Mouse (Mus musculus): ENCODE data around the gene Tmem253. TPM values are rescaled to one million over a fixed set of nuclear protein-coding genes. Genes with fewer than 3 reads are reported as not detected.

Tmem253 gene
- total RNA-seq, 2 experiments from 2014 or later, result 1.4 to 1.8 TPM

- DNase-seq, result peak; percentile 95
Measured at GRCm38 (mm10) chr14:52008321-52009203, 6.9 kb upstream of the Tmem253 start.

- DNase-seq, result no peak
Measured at GRCm38 (mm10) chr14:52009361-52009760, 6.1 kb upstream of the Tmem253 start.

GRCm38 (mm10) chr14:52009841-52010240 lies 5.6 kb upstream of the Tmem253 start:
- no peak for DNase-seq

- peak; percentile 25 for DNase-seq
Measured at GRCm38 (mm10) chr14:52010446-52011111, 4.9 kb upstream of the Tmem253 start.

GRCm38 (mm10) chr14:52011683-52012082 lies 3.8 kb upstream of the Tmem253 start:
- DNase-seq, result no peak

- DNase-seq, result no peak
Measured at GRCm38 (mm10) chr14:52012085-52012484, 3.4 kb upstream of the Tmem253 start.

- no peak for DNase-seq
Measured at GRCm38 (mm10) chr14:52012553-52012952, 2.9 kb upstream of the Tmem253 start.

GRCm38 (mm10) chr14:52013021-52013610 lies 2.3 kb upstream of the Tmem253 start:
- DNase-seq, result no peak

- DNase-seq, result peak; percentile 50
Measured at GRCm38 (mm10) chr14:52013771-52014219, 1.7 kb upstream of the Tmem253 start.

GRCm38 (mm10) chr14:52014271-52014760 lies 1.1 kb upstream of the Tmem253 start:
- DNase-seq, result no peak

- DNase-seq, result peak; percentile 69
Measured at GRCm38 (mm10) chr14:52014761-52015311, 622 bp upstream of the Tmem253 start.

- DNase-seq, result no peak
Measured at GRCm38 (mm10) chr14:52016625-52017405, 1.4 kb downstream of the Tmem253 start.

- no peak for DNase-seq
Measured at GRCm38 (mm10) chr14:52017662-52018061, 2.2 kb downstream of the Tmem253 start.

- peak; percentile 6 for DNase-seq
Measured at GRCm38 (mm10) chr14:52018248-52019050, 3.0 kb downstream of the Tmem253 start.

- DNase-seq, result no peak
Measured at GRCm38 (mm10) chr14:52019051-52019589, 3.7 kb downstream of the Tmem253 start.

- peak; percentile 97 for DNase-seq
Measured at GRCm38 (mm10) chr14:52019590-52020340, 4.3 kb downstream of the Tmem253 start.

GRCm38 (mm10) chr14:52020486-52021137 lies 5.2 kb downstream of the Tmem253 start, which contains the start of gene Zfp219:
Gene Zfp219 (minus strand): TSS chr14:52020733.
- peak; percentile 84 for DNase-seq

- no peak for DNase-seq
Measured at GRCm38 (mm10) chr14:52021138-52021529, 5.7 kb downstream of the Tmem253 start.

GRCm38 (mm10) chr14:52021568-52022212 lies 6.2 kb downstream of the Tmem253 start:
- DNase-seq, result no peak

Measured in heart, postnatal 4 days (tissue).